28 mouse cellular contexts compared by ENCODE assay signal in the genomic region with DNA sequence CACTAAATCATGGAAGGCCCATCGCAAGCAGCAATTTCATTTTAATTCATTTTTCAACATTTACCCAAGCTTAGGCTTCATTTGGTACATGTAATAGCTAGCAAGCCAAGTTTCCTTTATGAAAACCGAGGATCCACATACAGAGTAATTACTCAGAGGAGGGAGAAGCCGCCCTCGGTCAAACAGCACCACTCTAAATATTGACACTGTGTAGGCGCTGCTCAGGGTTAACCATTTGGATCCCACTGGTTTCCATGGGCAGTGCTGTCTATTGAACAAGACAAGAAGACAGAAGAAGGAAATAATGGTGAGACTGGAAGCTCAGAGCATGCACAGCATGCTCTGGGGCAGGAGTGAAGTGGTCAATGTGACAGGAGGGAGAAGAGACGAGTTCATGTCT. TPM values are rescaled to one million over a fixed set of nuclear protein-coding genes. Genes with fewer than 3 reads are reported as not detected.
DNase-seq lines count a peak whose midpoint lies in the region; ATAC-seq lines count a peak whose summit lies in the region.
"Had no signal": no experiment of that assay in that cellular context is flagged by ENCODE, and none has a peak within 500 bp of the region (broad histone marks: within the 10 kb centered on the region; RNA-seq: fewer than 3 reads in every experiment).

No protein-coding gene starts in this region.

- no peak overlapping the region for H3K4me2 ChIP-seq in liver, embryonic 12.5 days
- H3K4me2 ChIP-seq in liver, embryonic 16.5 days (ENCODE audit: low read depth, low read length) = 0 out of 2 replicates have a peak overlapping the region, but pooled peaks have one; percentile 13
- no peak overlapping the region for H3K4me2 ChIP-seq in kidney, embryonic 14.5 days (replicated peaks; ENCODE audit: low read depth, low read length)
- H3K4me2 ChIP-seq: embryonic facial prominence, embryonic 12.5 days; embryonic facial prominence, embryonic 15.5 days; heart, embryonic 12.5 days; heart, embryonic 15.5 days; hindbrain, embryonic 14.5 days had no signal

- intact Hi-C loops in heart, postnatal 36 days (cut with DNase I) = no loop called here

- H3K9ac ChIP-seq in liver, embryonic 12.5 days = no peak overlapping the region
- no peak overlapping the region for H3K9ac ChIP-seq in liver, embryonic 16.5 days (ENCODE audit: low read depth, low read length)
- H3K9ac ChIP-seq in kidney, embryonic 14.5 days (ENCODE audit: low read depth, low read length) = no peak overlapping the region
- H3K9ac ChIP-seq: embryonic facial prominence, embryonic 12.5 days; embryonic facial prominence, embryonic 15.5 days; forebrain, postnatal 0 days; heart, embryonic 12.5 days; heart, embryonic 15.5 days; hindbrain, embryonic 14.5 days had no signal

- no peak overlapping the region for H3K27ac ChIP-seq in liver, embryonic 12.5 days
- H3K27ac ChIP-seq in liver, embryonic 16.5 days (ENCODE audit: low read length) = 0 out of 2 replicates have a peak overlapping the region, but pooled peaks have one; percentile 30
- no peak overlapping the region for H3K27ac ChIP-seq in kidney, embryonic 14.5 days (ENCODE audit: low read depth, low read length)
- H3K27ac ChIP-seq: embryonic facial prominence, embryonic 12.5 days; embryonic facial prominence, embryonic 15.5 days; gastrocnemius, adult 2 months; heart, embryonic 15.5 days; hindbrain, embryonic 14.5 days; hindbrain, postnatal 0 days had no signal

- H3K4me3 ChIP-seq in liver, embryonic 12.5 days = no peak overlapping the region
- no peak overlapping the region for H3K4me3 ChIP-seq in liver, embryonic 16.5 days (ENCODE audit: low read depth, low read length)
- no peak overlapping the region for H3K4me3 ChIP-seq in kidney, embryonic 14.5 days (ENCODE audit: low read length)
- H3K4me3 ChIP-seq: embryonic facial prominence, embryonic 12.5 days; embryonic facial prominence, embryonic 15.5 days; gastrocnemius, adult 2 months; heart, embryonic 12.5 days; heart, embryonic 15.5 days had no signal

- peak; percentile 27 for DNase-seq in heart, adult 11 months
- DNase-seq in heart, postnatal 36 days = no peak
- DNase-seq: adrenal gland, adult 2 months; adrenal gland, postnatal 14 days; cerebellum, adult 11 months; cerebellum, adult 2 months; cerebellum, adult 9-11 months; cerebellum, postnatal 25 days; forebrain, postnatal 0 days; gastrocnemius, adult 2 months; gastrocnemius, postnatal 14 days; heart, adult 18-20 months; heart, postnatal 10 days; heart, postnatal 4 days had no signal

- H3K36me3 ChIP-seq in liver, embryonic 12.5 days = no peaks in the 10 kb centered on the region
- no peaks in the 10 kb centered on the region for H3K36me3 ChIP-seq in liver, embryonic 16.5 days (ENCODE audit: control insufficient read depth, insufficient read depth)
- no peaks in the 10 kb centered on the region for H3K36me3 ChIP-seq in kidney, embryonic 14.5 days (ENCODE audit: control insufficient read depth, insufficient read depth, low read length)
- H3K36me3 ChIP-seq: embryonic facial prominence, embryonic 12.5 days; embryonic facial prominence, embryonic 15.5 days; G1E; heart, embryonic 12.5 days; heart, embryonic 15.5 days had no signal

- no peaks in the 10 kb centered on the region for H3K27me3 ChIP-seq in liver, embryonic 12.5 days (replicated peaks)
- H3K27me3 ChIP-seq in liver, embryonic 16.5 days (ENCODE audit: control insufficient read depth, insufficient read depth, low read depth, low read length) = no peaks in the 10 kb centered on the region
- H3K27me3 ChIP-seq in kidney, embryonic 14.5 days (ENCODE audit: control insufficient read depth, insufficient read depth, low read length) = no peaks in the 10 kb centered on the region
- H3K27me3 ChIP-seq: CH12.LX; embryonic facial prominence, embryonic 12.5 days; embryonic facial prominence, embryonic 15.5 days; heart, embryonic 15.5 days had no signal

- 57% methylated on average over 6 of the region's 6 CpGs for WGBS in liver, embryonic 12.5 days (ENCODE audit: insufficient replicate concordance)
- WGBS in liver, embryonic 16.5 days (ENCODE audit: insufficient replicate concordance) = 48% methylated on average over 6 of the region's 6 CpGs
- 66% methylated on average over 6 of the region's 6 CpGs for WGBS in kidney, embryonic 14.5 days

- ATAC-seq in liver, embryonic 12.5 days = peak; percentile 55; the same call in 1 of the 2 replicates
- peak; percentile 63; the same call in 1 of the 2 replicates for ATAC-seq in liver, embryonic 16.5 days (ENCODE audit: low read depth)
- no peak for ATAC-seq in kidney, embryonic 14.5 days (ENCODE audit: low FRiP score, low TSS enrichment)
- no peak for ATAC-seq in CD4-positive, CD25-positive, alpha-beta regulatory T cell, adult 4 months
- ATAC-seq: forebrain, embryonic 14.5 days; forebrain, postnatal 0 days; hindbrain, postnatal 0 days; Patski had no signal

- no peaks in the 10 kb centered on the region for H3K9me3 ChIP-seq in liver, embryonic 12.5 days (replicated peaks)
- no peaks in the 10 kb centered on the region for H3K9me3 ChIP-seq in liver, embryonic 16.5 days (replicated peaks; ENCODE audit: control insufficient read depth, low read length)
- no peaks in the 10 kb centered on the region for H3K9me3 ChIP-seq in kidney, embryonic 14.5 days (ENCODE audit: control insufficient read depth, low read length)
- H3K9me3 ChIP-seq: embryonic facial prominence, embryonic 12.5 days; embryonic facial prominence, embryonic 15.5 days; heart, embryonic 12.5 days; heart, embryonic 15.5 days had no signal

- no peaks in the 10 kb centered on the region for H3K4me1 ChIP-seq in liver, embryonic 12.5 days
- H3K4me1 ChIP-seq in liver, embryonic 16.5 days (ENCODE audit: control insufficient read depth, low read depth, low read length) = no peaks in the 10 kb centered on the region
- H3K4me1 ChIP-seq in kidney, embryonic 14.5 days (ENCODE audit: control insufficient read depth, insufficient read depth, low read length) = no peaks in the 10 kb centered on the region
- H3K4me1 ChIP-seq: embryonic facial prominence, embryonic 12.5 days; embryonic facial prominence, embryonic 15.5 days; heart, embryonic 12.5 days; heart, embryonic 15.5 days had no signal

RNA-seq across cellular contexts. Expression of a gene that starts 33.1 kb away (rescaled TPM):
- 10 to 100 TPM; 30.3 to 33.6 TPM for total RNA-seq in heart, postnatal 36 days (2021)
- polyA plus RNA-seq in liver, embryonic 12.5 days (2016; fragmentation: Nextera tagmentation; extraction: Ambion mirVana) = 2.4 and 2.7 TPM in 2 replicates
- polyA plus RNA-seq in liver, embryonic 16.5 days (2015; fragmentation: Nextera tagmentation; extraction: Ambion mirVana) = 8.7 and 10.6 TPM in 2 replicates
- polyA plus RNA-seq in kidney, embryonic 14.5 days (2014; fragmentation: Nextera tagmentation; extraction: Ambion mirVana) = 6.4 and 7.1 TPM in 2 replicates
- 10 to 100 TPM; 35.6 to 42.4 TPM for polyA plus RNA-seq in CD4-positive, CD25-positive, alpha-beta regulatory T cell, adult 4 months (2017; shearing (Covaris generic))
- polyA plus RNA-seq: G1E had no signal

Comparison
In these comparisons a context has a peak if more than half of its experiments do, and no peak if none do; other contexts are left out.
1. ATAC-seq: peak in liver, embryonic 12.5 days (single experiment) and liver, embryonic 16.5 days (single experiment); none in kidney, embryonic 14.5 days (single experiment) and CD4-positive, CD25-positive, alpha-beta regulatory T cell, adult 4 months (single experiment).